Mouse (Mus musculus) lung, adult 10 weeks (tissue): ENCODE results near the gene Myf5. TPM values are rescaled to one million over a fixed set of nuclear protein-coding genes. Genes with fewer than 3 reads are reported as not detected.

Experiments
- polyA plus RNA-seq: library from polyadenylated mRNA; stranded (reverse); fragments of 350-450 nt; fragmentation: Illumina TruSeq; extraction: RNeasy Lipid Tissue Mini Kit (QIAGEN cat#74804); gene quantifications from one replicate; pipeline ENCODE4 v1.2.3, GENCODE M21; 2014; ENCODE audit warnings: low read depth, low replicate concordance; ENCODE audit not compliant: insufficient read depth

The Myf5 gene
- not detected for polyA plus RNA-seq

GRCm38 (mm10) chr10:107485870-107486269, at the start of gene Myf5:
Gene Myf5, minus strand, starts transcription at chr10:107486134.

GRCm38 (mm10) chr10:107494568-107494967, 8.6 kb upstream of the Myf5 start, which contains the start of gene Myf6:
Gene Myf6, minus strand, starts transcription at chr10:107494737.

Other genes with a start within 250 kb of the Myf5 start
- gene Lin7a, start 214.4 kb downstream of the Myf5 start, polyA plus RNA-seq = not detected
- gene Myf6, start 8.6 kb upstream of the Myf5 start, polyA plus RNA-seq = not detected
- gene Ptprq, start 233.9 kb upstream of the Myf5 start, polyA plus RNA-seq = 0.06 TPM